Mouse (Mus musculus): ENCODE results near the gene Prok1. TPM values are rescaled to one million over a fixed set of nuclear protein-coding genes. Genes with fewer than 3 reads are reported as not detected.

Prok1 gene
- total and polyA plus RNA-seq, 3 experiments = not detected

DNA sequence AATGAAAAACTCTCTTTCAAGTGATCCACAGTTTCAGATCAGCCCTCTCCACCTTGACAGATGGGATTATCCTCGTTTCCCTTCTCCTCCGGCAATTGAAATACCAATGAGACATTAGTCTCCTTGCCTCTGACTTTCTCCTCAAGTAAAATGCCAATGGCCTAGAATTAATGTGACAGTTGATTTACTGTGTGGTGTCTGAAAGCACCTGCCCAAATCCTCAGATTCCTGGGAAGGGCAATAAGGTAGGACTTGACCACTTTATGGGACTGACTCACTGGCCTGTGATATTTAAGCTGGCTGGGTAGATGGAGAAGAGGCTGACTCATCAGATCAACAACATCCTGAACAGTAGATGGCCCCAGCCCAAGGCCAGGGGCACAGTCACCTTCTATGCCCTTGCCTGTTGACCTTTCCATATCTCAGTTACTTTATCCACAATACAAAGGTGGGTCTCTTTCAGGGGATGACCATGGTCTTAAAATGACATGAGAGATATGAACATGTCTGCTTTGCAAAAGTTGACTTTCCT is 27.4 kb upstream of the Prok1 start:
- no peaks in the 10 kb centered on the region for H3K36me3 ChIP-seq (replicated peaks in 1 of 2; ENCODE audit: control insufficient read depth in 1 of 2, insufficient read depth in 1 of 2, low read length in 1 of 2)
- no peak overlapping the region for H3K27ac ChIP-seq (ENCODE audit: insufficient read depth, low read depth)
- H3K4me3 ChIP-seq (replicated peaks in 1 of 3; ENCODE audit: low read depth in 2 of 3, low read length in 2 of 3, poor library complexity in 1 of 3) = no peak overlapping the region
- dilution Hi-C loops (cut with MboI; ENCODE audit: extremely low pct_ligation_motif_present, extremely low pct_unique_long_range_greater_than_20kb, low sequenced_read_pairs) (no loop called here), in situ Hi-C loops (cut with MboI; ENCODE audit: low pct_ligation_motif_present, low pct_unique_long_range_greater_than_20kb, low sequenced_read_pairs) (no loop called here)
- no peak for DNase-seq (ENCODE audit: extremely low read depth)
- H3K9me3 ChIP-seq (replicated peaks; ENCODE audit: low read length) = no peaks in the 10 kb centered on the region
- H3K4me2 ChIP-seq (ENCODE audit: insufficient read depth, low read depth, poor library complexity, severe bottlenecking) = no peak overlapping the region
- H3K4me1 ChIP-seq (ENCODE audit: control insufficient read depth in 1 of 2, insufficient read depth in 2 of 2) = peaks cover 0 to under 1% of the 10 kb centered on the region in 2 experiments; a peak in 2 of 4 replicates
- H3K27me3 ChIP-seq (replicated peaks) = peaks cover 2% of the 10 kb centered on the region
- TF ChIP-seq E2F4 (IDR thresholded peaks at IDR 0.05; ENCODE audit: insufficient replicate concordance, low read depth, low read length) (no peak), USF2 (conservative IDR thresholded peaks at IDR 0.05; ENCODE audit: low read depth, low read length) (no peak), MXI1 (IDR thresholded peaks at IDR 0.05; ENCODE audit: low read depth, low read length) (no peak), JUN (IDR thresholded peaks at IDR 0.05; ENCODE audit: insufficient read depth, low read depth, low read length) (no peak), MYC (IDR thresholded peaks at IDR 0.05; ENCODE audit: low read depth, low read length) (no peak), MAZ (IDR thresholded peaks at IDR 0.05; ENCODE audit: low read depth, low read length) (no peak), POLR2A (IDR thresholded peaks at IDR 0.05; ENCODE audit: low read depth, low read length) (no peak)
- no peak overlapping the region for H3K9ac ChIP-seq (ENCODE audit: insufficient read depth, low read depth)
- no peaks in the 10 kb centered on the region for H3K79me2 ChIP-seq (replicated peaks; ENCODE audit: control insufficient read depth, extremely low read depth, insufficient read depth, poor library complexity, severe bottlenecking)

DNA sequence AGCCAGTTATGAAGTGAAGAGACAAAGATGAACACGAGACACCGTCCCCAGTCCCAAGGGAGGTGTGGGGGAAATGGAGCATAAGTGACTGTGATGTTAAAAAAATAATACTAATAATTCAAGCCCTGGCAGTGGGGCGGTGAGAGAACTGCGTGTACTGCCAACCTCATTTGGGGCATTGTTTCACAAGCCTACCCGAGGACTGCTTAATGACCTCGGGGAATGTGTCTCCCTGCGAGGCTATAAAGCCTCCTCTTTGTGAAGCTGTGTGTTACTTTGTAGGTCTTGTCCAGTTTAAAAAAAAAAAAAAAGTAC is 22.3 kb upstream of the Prok1 start:
- dilution Hi-C loops (cut with MboI; ENCODE audit: extremely low pct_ligation_motif_present, extremely low pct_unique_long_range_greater_than_20kb, low sequenced_read_pairs) = no loop called here
- H3K27ac ChIP-seq (ENCODE audit: insufficient read depth, low read depth) = no peak overlapping the region
- no peaks in the 10 kb centered on the region for H3K79me2 ChIP-seq (replicated peaks; ENCODE audit: control insufficient read depth, extremely low read depth, insufficient read depth, poor library complexity, severe bottlenecking)
- no peak for TF ChIP-seq USF2 (conservative IDR thresholded peaks at IDR 0.05; ENCODE audit: low read depth, low read length)
- no peak for TF ChIP-seq ZMIZ1 (IDR thresholded peaks at IDR 0.05; ENCODE audit: low read depth, low read length)
- TF ChIP-seq ZC3H11A (IDR thresholded peaks at IDR 0.05; ENCODE audit: low read depth, low read length) = no peak
- no peak for TF ChIP-seq RCOR1 (conservative IDR thresholded peaks at IDR 0.05; ENCODE audit: low read depth, low read length)
- no peak for TF ChIP-seq MXI1 (IDR thresholded peaks at IDR 0.05; ENCODE audit: low read depth, low read length)
- TF ChIP-seq NRF1 (IDR thresholded peaks at IDR 0.05; ENCODE audit: low read depth, low read length) = no peak
- TF ChIP-seq E2F4 (IDR thresholded peaks at IDR 0.05; ENCODE audit: insufficient replicate concordance, low read depth, low read length) = no peak
- TF ChIP-seq EP300 (IDR thresholded peaks at IDR 0.05; ENCODE audit: low read length) = no peak
- no peak for TF ChIP-seq TCF12 (IDR thresholded peaks at IDR 0.05; ENCODE audit: low read depth, low read length)
- TF ChIP-seq SMC3 (IDR thresholded peaks at IDR 0.05; ENCODE audit: low read depth, low read length) = no peak
- no peak for TF ChIP-seq RAD21 (IDR thresholded peaks at IDR 0.05; ENCODE audit: low read depth, low read length)
- TF ChIP-seq GABPA (IDR thresholded peaks at IDR 0.05; ENCODE audit: insufficient replicate concordance, low read depth, low read length) = no peak
- TF ChIP-seq JUND (conservative IDR thresholded peaks at IDR 0.05; ENCODE audit: low read depth, low read length) = no peak
- TF ChIP-seq UBTF (IDR thresholded peaks at IDR 0.05; ENCODE audit: low read depth, low read length) = no peak
- TF ChIP-seq POLR2AphosphoS2 (IDR thresholded peaks at IDR 0.05; ENCODE audit: low read depth, low read length) = no peak
- no peak for TF ChIP-seq CHD1 (IDR thresholded peaks at IDR 0.05; ENCODE audit: low read depth, low read length)
- no peak for TF ChIP-seq PAX5 (IDR thresholded peaks at IDR 0.05; ENCODE audit: low read length)
- in situ Hi-C loops (cut with MboI; ENCODE audit: low pct_ligation_motif_present, low pct_unique_long_range_greater_than_20kb, low sequenced_read_pairs) = no loop called here
- no peaks in the 10 kb centered on the region for H3K36me3 ChIP-seq (replicated peaks in 1 of 2; ENCODE audit: control insufficient read depth in 1 of 2, insufficient read depth in 1 of 2, low read length in 1 of 2)
- H3K9me3 ChIP-seq (replicated peaks; ENCODE audit: low read length) = no peaks in the 10 kb centered on the region
- H3K4me3 ChIP-seq (replicated peaks in 1 of 3; ENCODE audit: low read depth in 2 of 3, low read length in 2 of 3, poor library complexity in 1 of 3) = no peak overlapping the region
- H3K4me1 ChIP-seq (ENCODE audit: control insufficient read depth in 1 of 2, insufficient read depth in 2 of 2) = peaks cover 0 to 15% of the 10 kb centered on the region in 2 experiments; a peak in 3 of 4 replicates
- H3K9ac ChIP-seq (ENCODE audit: insufficient read depth, low read depth) = no peak overlapping the region
- peak; percentile 18 for DNase-seq (ENCODE audit: extremely low read depth)
- H3K27me3 ChIP-seq (replicated peaks) = no peaks in the 10 kb centered on the region
- H3K4me2 ChIP-seq (ENCODE audit: insufficient read depth, low read depth, poor library complexity, severe bottlenecking) = no peak overlapping the region

All from CH12.LX (cell line).